Mouse (Mus musculus) small intestine, adult 10 weeks (tissue): Measurements from ENCODE around the gene Gm21970. TPM values are rescaled to one million over a fixed set of nuclear protein-coding genes. Genes with fewer than 3 reads are reported as not detected.

ENCODE experiments used
- polyA plus RNA-seq: library from polyadenylated mRNA; stranded (reverse); fragments of 350-450 nt; fragmentation: Illumina TruSeq; extraction: RNeasy Lipid Tissue Mini Kit (QIAGEN cat#74804); gene quantifications from one replicate; pipeline ENCODE4 v1.2.3, GENCODE M21; 2014; ENCODE audit warnings: low replicate concordance

Gene Gm21970
- not detected for polyA plus RNA-seq

DNA sequence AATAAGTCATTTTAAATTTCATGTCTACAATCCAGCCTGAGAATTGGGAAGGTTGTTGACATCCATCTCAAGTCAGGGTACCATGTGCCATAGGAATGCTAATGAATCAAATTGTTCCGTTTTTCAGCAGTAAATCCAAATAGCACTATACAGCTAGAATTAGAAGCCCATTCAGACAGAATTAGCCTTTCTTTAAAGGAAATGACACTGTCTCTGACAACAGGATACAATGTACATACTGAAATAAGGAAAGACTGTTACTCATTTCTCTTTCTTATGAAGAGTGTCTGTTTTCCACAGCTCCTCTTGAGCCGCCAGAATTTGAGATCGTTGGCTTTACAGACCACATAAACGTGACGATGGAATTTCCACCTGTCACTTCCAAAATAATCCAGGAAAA lies at the start of gene Gm21970:
Gene Gm21970 (plus strand): TSS at position 301 of the 400 bp plus-strand sequence.

DNA sequence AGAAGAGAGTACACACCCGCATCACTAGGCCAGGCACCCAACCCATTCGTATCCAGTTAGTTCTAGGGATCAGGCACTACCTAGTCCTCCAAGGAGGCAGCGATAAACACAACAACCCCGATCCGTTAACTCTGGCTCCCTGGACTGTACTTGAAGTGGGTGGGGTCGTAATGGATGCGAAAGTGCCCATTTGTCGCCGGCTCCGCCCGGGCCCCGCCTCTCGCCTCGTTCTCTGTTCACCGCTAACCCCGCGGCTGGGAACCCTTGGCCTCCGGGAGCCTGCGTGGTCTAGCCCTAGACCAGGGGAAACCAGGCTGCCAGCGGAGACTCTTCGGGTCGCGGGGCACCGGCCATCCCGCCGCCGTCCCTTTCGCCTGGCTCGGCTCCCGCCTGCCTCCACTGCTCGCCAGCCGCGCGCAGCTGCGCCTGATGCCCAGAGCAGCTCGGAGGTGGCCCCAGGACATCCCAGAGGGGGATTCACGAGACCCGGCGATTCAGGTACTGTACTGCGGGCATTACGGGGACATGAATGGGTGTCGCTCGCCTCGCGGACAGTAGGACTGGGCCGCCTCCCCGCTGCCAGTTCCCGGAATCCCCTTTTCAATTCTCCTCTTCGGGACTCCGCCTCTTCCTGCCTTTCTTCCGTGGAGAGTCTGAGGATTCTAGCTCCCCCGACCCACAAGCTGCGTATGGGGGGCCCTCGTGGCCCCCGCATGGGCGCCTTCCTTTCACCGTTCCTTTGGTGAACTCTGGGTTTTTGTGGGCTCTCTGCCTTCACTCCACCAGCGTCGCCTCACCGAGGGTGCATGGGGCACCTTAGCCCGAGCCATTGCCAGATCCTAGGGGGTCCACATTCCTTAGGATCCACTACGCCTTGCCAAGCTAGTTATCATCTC lies 18.7 kb upstream of the Gm21970 start, which contains the start of gene Ifnar2:
Gene Ifnar2 (plus strand): TSS at position 207 of the 896 bp plus-strand sequence.

DNA sequence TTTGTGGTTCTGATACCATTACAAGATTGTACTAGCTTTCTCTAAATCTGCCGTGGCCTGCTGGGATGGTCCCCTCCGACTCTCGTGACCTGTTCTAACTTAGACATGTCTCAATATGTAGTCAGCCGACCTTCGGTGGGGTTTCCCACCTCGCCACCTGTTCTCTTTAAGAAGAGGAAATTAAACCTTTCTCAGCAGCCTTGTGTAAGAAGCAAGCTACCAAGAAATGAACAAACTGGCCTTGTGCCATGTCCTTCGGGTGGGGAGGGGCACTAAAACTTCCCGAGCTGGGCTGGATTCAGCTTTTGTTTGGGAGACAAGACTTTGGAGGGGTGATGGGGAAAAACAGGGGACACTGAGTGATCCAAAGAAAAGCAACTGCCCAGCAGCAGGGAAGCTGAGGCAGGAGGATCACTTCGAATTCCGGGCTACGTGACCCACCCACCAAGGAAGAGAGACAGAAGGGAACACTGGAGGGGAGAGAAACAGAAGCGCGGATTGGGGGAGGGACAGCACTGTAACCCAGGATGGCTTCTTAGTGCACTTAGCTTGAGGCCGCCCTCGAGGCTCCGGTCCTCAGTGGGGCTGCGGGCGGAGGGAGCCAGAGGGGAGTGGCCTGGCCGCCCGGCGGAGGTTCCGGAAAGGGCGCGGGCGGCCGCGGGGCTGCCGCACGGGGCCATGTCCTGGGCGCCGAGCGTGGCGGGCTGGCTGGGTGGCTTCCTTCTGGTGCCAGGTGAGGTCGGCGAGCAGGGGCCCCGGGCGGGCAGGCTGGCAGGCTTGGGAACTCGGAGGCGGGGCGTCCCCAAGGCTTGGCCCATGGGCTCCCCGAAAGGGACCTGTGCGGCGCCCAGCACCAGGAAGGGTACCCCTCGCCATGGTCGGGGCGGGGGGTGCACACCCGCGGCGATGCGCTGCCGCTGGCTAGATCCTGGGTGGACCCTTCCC lies 14.4 kb downstream of the Gm21970 start, which contains the start of gene Il10rb:
Gene Il10rb (plus strand): TSS at position 525 of the 945 bp plus-strand sequence.

Other genes starting within 250 kb of the Gm21970 start
- gene Olig2, start 166.3 kb upstream of the Gm21970 start, polyA plus RNA-seq, result not detected
- gene Olig1, start 121.9 kb upstream of the Gm21970 start, polyA plus RNA-seq, result not detected
- gene Ifnar2, start 18.9 kb upstream of the Gm21970 start, polyA plus RNA-seq, result 83.9 TPM
- gene Il10rb, start 14.4 kb downstream of the Gm21970 start, polyA plus RNA-seq, result 95.2 TPM
- 71.9 TPM for gene Ifnar1, start 93.5 kb downstream of the Gm21970 start, polyA plus RNA-seq
- 69.8 TPM for gene Ifngr2, start 155.4 kb downstream of the Gm21970 start, polyA plus RNA-seq
- 83.0 TPM for gene Tmem50b, start 206.1 kb downstream of the Gm21970 start, polyA plus RNA-seq
- 10.2 TPM for gene Dnajc28, start 227.3 kb downstream of the Gm21970 start, polyA plus RNA-seq